Mouse (Mus musculus): ENCODE data around the gene Anp32a. TPM values are rescaled to one million over a fixed set of nuclear protein-coding genes. Genes with fewer than 3 reads are reported as not detected.
A peak's percentile ranks its signal among the peaks of the same experiment; 100 is the strongest.

Anp32a gene
- polyA plus RNA-seq, 1 experiment from 2014 or later = 235 TPM

GRCm38 (mm10) chr9:62340301-62341122, 581 bp upstream of the Anp32a start:
- under 1% methylated on average over 48 of the region's 48 CpGs for WGBS
- Histone ChIP-seq H3K4me2 (replicated peaks) (peak overlapping the region; percentile 68), H3K4me1 (peaks cover 8% of the 10 kb centered on the region), H3K9me3 (no peaks in the 10 kb centered on the region), H3K36me3 (no peaks in the 10 kb centered on the region), H3K9ac (peak overlapping the region; percentile 76), H3K27ac (0 out of 2 replicates have a peak overlapping the region, but pooled peaks have one; percentile 100), H3K4me3 (peak overlapping the region; percentile 91), H3K27me3 (no peaks in the 10 kb centered on the region)
- peak; percentile 13 for ATAC-seq (ENCODE audit: insufficient number of reproducible peaks, insufficient read depth, low FRiP score, low TSS enrichment)

- H3K27ac ChIP-seq = peak overlapping the region; percentile 100
- WGBS = under 1% methylated on average over 53 of the region's 54 CpGs
- no peaks in the 10 kb centered on the region for H3K27me3 ChIP-seq
- no peaks in the 10 kb centered on the region for H3K9me3 ChIP-seq
- no peaks in the 10 kb centered on the region for H3K36me3 ChIP-seq
- H3K4me1 ChIP-seq = peaks cover 21% of the 10 kb centered on the region
- no peak for ATAC-seq (ENCODE audit: insufficient number of reproducible peaks, insufficient read depth, low FRiP score, low TSS enrichment)
- peak overlapping the region; percentile 93 for H3K9ac ChIP-seq
- H3K4me3 ChIP-seq = peak overlapping the region; percentile 91
- H3K4me2 ChIP-seq (replicated peaks) = peak overlapping the region; percentile 68
These were observed 778 bp downstream of the Anp32a start for GRCm38 (mm10) chr9:62341701-62342440.

- ATAC-seq (ENCODE audit: insufficient number of reproducible peaks, insufficient read depth, low FRiP score, low TSS enrichment) = no peak
- Histone ChIP-seq H3K4me3 (peak overlapping the region; percentile 91), H3K9ac (peak overlapping the region; percentile 93), H3K9me3 (no peaks in the 10 kb centered on the region), H3K4me1 (peaks cover 26% of the 10 kb centered on the region), H3K36me3 (no peaks in the 10 kb centered on the region), H3K27ac (peak overlapping the region; percentile 100), H3K27me3 (no peaks in the 10 kb centered on the region), H3K4me2 (replicated peaks) (peak overlapping the region; percentile 68)
- WGBS = under 1% methylated on average over 48 of the region's 48 CpGs
These were observed 1.5 kb downstream of the Anp32a start for GRCm38 (mm10) chr9:62342441-62343191.

GRCm38 (mm10) chr9:62343192-62343903, 2.3 kb downstream of the Anp32a start:
- H3K4me3 ChIP-seq = peak overlapping the region; percentile 91
- no peaks in the 10 kb centered on the region for H3K36me3 ChIP-seq
- ATAC-seq (ENCODE audit: insufficient number of reproducible peaks, insufficient read depth, low FRiP score, low TSS enrichment) = peak; percentile 36; the same call in 1 of the 2 replicates
- under 1% methylated on average over 52 of the region's 56 CpGs for WGBS
- H3K4me2 ChIP-seq (replicated peaks) = peak overlapping the region; percentile 68
- H3K9me3 ChIP-seq = no peaks in the 10 kb centered on the region
- H3K27ac ChIP-seq = peak overlapping the region; percentile 100
- peaks cover 30% of the 10 kb centered on the region for H3K4me1 ChIP-seq
- no peaks in the 10 kb centered on the region for H3K27me3 ChIP-seq
- peak overlapping the region; percentile 93 for H3K9ac ChIP-seq

- under 1% methylated on average over 52 of the region's 52 CpGs for WGBS
- H3K4me3 ChIP-seq = peak overlapping the region; percentile 91
- no peaks in the 10 kb centered on the region for H3K9me3 ChIP-seq
- no peaks in the 10 kb centered on the region for H3K27me3 ChIP-seq
- H3K27ac ChIP-seq = peak overlapping the region; percentile 100
- ATAC-seq (ENCODE audit: insufficient number of reproducible peaks, insufficient read depth, low FRiP score, low TSS enrichment) = no peak
- peak overlapping the region; percentile 68 for H3K4me2 ChIP-seq (replicated peaks)
- H3K9ac ChIP-seq = peak overlapping the region; percentile 93
- peaks cover 37% of the 10 kb centered on the region for H3K4me1 ChIP-seq
- no peaks in the 10 kb centered on the region for H3K36me3 ChIP-seq
These were observed 2.9 kb downstream of the Anp32a start for GRCm38 (mm10) chr9:62343904-62344491.

- Histone ChIP-seq H3K27ac (peak overlapping the region; percentile 100), H3K27me3 (no peaks in the 10 kb centered on the region), H3K4me2 (replicated peaks) (peak overlapping the region; percentile 68), H3K9me3 (no peaks in the 10 kb centered on the region), H3K9ac (peak overlapping the region; percentile 93), H3K36me3 (no peaks in the 10 kb centered on the region), H3K4me3 (peak overlapping the region; percentile 91), H3K4me1 (peaks cover 42% of the 10 kb centered on the region)
- under 1% methylated on average over 26 of the region's 26 CpGs for WGBS
- no peak for ATAC-seq (ENCODE audit: insufficient number of reproducible peaks, insufficient read depth, low FRiP score, low TSS enrichment)
These were observed 3.5 kb downstream of the Anp32a start for GRCm38 (mm10) chr9:62344545-62344944.

GRCm38 (mm10) chr9:62345081-62345481, 4.0 kb downstream of the Anp32a start:
- Histone ChIP-seq H3K4me1 (peaks cover 47% of the 10 kb centered on the region), H3K27ac (peak overlapping the region; percentile 100), H3K4me3 (peak overlapping the region; percentile 91), H3K36me3 (no peaks in the 10 kb centered on the region), H3K9me3 (no peaks in the 10 kb centered on the region), H3K27me3 (no peaks in the 10 kb centered on the region), H3K9ac (peak overlapping the region; percentile 93), H3K4me2 (replicated peaks) (peak overlapping the region; percentile 68)
- no peak for ATAC-seq (ENCODE audit: insufficient number of reproducible peaks, insufficient read depth, low FRiP score, low TSS enrichment)
- 3% methylated on average over 11 of the region's 11 CpGs for WGBS

GRCm38 (mm10) chr9:62345633-62346387, 4.7 kb downstream of the Anp32a start:
- Histone ChIP-seq H3K27ac (no peak overlapping the region), H3K4me3 (peak overlapping the region; percentile 91), H3K9ac (no peak overlapping the region), H3K27me3 (no peaks in the 10 kb centered on the region), H3K36me3 (no peaks in the 10 kb centered on the region), H3K4me2 (replicated peaks) (peak overlapping the region; percentile 68), H3K9me3 (no peaks in the 10 kb centered on the region), H3K4me1 (peaks cover 55% of the 10 kb centered on the region)
- no peak for ATAC-seq (ENCODE audit: insufficient number of reproducible peaks, insufficient read depth, low FRiP score, low TSS enrichment)
- WGBS = 60% methylated on average over 9 of the region's 9 CpGs

GRCm38 (mm10) chr9:62346388-62346679, 5.2 kb downstream of the Anp32a start:
- Histone ChIP-seq H3K4me2 (replicated peaks) (peak overlapping the region; percentile 68; the same call in 1 of the 2 replicates), H3K4me3 (no peak overlapping the region), H3K27me3 (no peaks in the 10 kb centered on the region), H3K36me3 (no peaks in the 10 kb centered on the region), H3K27ac (no peak overlapping the region), H3K9ac (no peak overlapping the region), H3K4me1 (peaks cover 59% of the 10 kb centered on the region), H3K9me3 (no peaks in the 10 kb centered on the region)
- 72% methylated on average over 6 of the region's 6 CpGs for WGBS
- ATAC-seq (ENCODE audit: insufficient number of reproducible peaks, insufficient read depth, low FRiP score, low TSS enrichment) = no peak

GRCm38 (mm10) chr9:62347201-62347600, 6.1 kb downstream of the Anp32a start:
- H3K27me3 ChIP-seq = no peaks in the 10 kb centered on the region
- H3K9me3 ChIP-seq = no peaks in the 10 kb centered on the region
- peaks cover 62% of the 10 kb centered on the region for H3K4me1 ChIP-seq
- no peak overlapping the region for H3K27ac ChIP-seq
- no peak overlapping the region for H3K4me3 ChIP-seq
- no peak overlapping the region for H3K9ac ChIP-seq
- H3K4me2 ChIP-seq (replicated peaks) = no peak overlapping the region
- no peaks in the 10 kb centered on the region for H3K36me3 ChIP-seq
- no peak for ATAC-seq (ENCODE audit: insufficient number of reproducible peaks, insufficient read depth, low FRiP score, low TSS enrichment)
- 77% methylated on average over 5 of the region's 5 CpGs for WGBS

All from embryonic facial prominence, embryonic 12.5 days (tissue).